Mouse (Mus musculus) MN1 (cell line): ENCODE results near the gene Ltbr.
A peak's percentile ranks its signal among the peaks of the same experiment; 100 is the strongest.

Source experiments
- DNase-seq: peaks from one replicate; pipeline ENCODE4 v3.0.0-alpha.2; 2016; ENCODE audit warnings: low spot score

Ltbr gene

DNA sequence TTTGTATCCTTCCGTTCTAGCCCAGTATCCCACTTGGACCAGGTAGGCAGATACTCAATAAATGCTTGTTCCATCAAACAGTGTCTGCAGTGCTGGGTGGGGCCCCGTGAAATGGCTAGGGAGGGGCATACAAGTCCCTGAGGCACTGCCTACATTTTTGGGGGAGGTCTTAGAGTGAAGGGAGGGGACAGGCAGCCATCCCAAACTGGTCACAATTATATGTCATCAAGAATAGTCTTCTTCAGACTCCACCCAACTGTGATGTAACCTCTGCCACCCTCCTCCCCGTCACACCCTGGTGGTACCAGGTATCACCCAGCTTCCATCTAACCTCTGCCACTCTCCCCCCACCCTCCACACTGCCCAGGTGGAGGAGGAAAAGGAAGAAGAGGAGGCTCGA is 31.2 kb upstream of the Ltbr start:
- DNase-seq = no peak

DNA sequence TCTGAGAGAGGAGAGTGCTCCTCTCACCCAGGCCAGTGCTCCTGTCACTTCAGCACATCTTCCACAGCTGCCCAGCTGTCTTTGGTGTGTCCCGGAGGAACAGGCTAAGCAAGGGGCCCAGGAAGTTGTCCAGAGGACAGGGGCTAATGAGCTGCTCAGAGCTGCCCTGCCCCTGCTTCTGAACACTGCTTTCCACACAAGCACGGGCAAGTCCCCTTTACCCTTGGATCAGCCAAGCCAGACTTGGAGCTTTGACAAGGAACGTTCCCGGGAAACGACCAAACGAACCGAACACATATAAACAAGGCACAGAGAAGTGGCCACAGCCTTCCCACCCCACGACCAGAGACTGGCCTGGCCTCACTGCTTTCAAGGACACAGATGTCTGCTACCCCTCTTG is 30.4 kb upstream of the Ltbr start:
- no peak for DNase-seq

GRCm38 (mm10) chr6:125342198-125342597 is 28.5 kb upstream of the Ltbr start:
- no peak for DNase-seq

DNA sequence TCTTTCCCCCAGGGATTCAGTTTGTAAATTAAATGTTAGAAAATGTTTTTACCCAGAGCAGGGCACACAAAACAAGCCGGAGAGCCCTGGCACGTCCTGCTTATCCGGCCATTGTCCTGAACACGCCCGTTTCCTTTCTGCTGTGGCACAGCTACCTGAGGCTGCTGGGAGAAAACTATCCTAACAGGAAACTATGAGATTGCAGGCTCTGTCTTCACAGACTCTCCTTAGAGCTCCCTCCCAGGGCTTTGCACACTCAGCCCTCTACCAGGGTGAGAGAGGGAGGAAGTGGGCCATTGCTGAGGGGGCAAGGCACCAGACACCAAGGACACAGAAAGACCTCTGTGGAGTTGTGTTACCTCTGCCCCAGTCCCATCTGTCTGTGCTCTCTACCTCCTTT is 26.6 kb upstream of the Ltbr start:
- DNase-seq = no peak

- no peak for DNase-seq
Measured at GRCm38 (mm10) chr6:125338791-125339660, 25.3 kb upstream of the Ltbr start.

- DNase-seq = no peak
Measured at GRCm38 (mm10) chr6:125334356-125334755, 20.7 kb upstream of the Ltbr start.

DNA sequence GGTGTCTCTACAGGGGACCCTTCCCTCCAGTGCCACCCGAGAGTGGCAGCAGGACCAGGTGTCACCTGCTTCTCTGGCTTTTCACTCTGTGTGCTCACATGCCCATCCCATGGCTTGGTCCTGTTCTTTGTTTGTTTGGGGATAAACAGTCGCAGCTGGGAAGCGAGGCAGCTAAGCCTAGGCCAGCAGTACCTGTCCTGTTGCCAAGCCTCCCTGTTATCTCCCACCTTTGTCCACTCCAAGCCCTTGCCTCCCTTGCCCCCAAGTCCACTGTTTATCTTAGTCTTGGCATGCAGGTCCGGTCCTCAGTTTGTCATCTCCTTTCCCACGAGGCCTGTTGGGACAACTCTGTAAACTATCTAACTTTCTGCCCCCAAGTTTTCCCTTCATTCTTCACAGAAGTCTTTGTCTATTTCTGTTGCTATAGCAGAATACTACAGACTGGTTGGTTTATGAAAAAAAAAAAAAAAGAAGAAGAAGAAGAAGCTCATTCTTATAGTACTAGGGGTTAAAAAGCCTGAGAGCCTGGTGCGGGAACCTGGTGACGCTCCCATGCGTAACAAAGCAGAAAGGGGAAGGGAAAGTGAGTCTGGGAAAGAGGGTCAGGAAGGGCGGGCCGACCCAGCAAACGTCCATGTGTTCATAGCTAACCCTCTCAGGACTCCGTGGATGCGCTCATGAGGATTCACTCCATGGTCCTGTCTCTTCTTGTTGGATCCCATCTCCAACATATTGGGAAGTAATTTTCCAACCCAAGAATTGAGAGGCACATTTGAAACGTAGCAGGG is 19.6 kb upstream of the Ltbr start:
- DNase-seq = no peak

- peak; percentile 84 for DNase-seq
Measured at GRCm38 (mm10) chr6:125330626-125331326, 17.1 kb upstream of the Ltbr start.

- DNase-seq = no peak
Measured at GRCm38 (mm10) chr6:125328243-125328642, 14.6 kb upstream of the Ltbr start.

- DNase-seq = peak; percentile 31
Measured at GRCm38 (mm10) chr6:125325337-125325736, 11.7 kb upstream of the Ltbr start.

- DNase-seq = no peak
Measured at GRCm38 (mm10) chr6:125323547-125323946, 9.9 kb upstream of the Ltbr start.

DNA sequence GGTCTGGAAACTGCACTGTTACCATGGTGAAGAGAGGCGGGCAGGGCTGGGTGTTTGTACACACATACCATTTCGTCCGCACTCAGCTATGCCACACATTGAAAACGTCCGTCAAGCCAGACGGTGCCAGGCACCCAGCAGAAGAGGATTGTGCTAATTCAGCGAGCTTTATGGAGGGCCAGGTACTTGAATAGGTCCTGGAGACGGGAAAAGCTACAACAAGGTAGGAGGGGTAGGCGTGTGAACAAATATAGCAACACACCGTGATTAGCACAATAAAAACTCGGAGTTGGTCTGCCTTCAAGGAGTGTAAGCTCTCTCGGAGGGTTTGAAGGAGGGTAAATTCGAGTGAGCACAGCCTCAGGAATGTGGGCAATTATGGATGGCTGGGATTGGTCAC is 9.1 kb upstream of the Ltbr start:
- DNase-seq = no peak

DNA sequence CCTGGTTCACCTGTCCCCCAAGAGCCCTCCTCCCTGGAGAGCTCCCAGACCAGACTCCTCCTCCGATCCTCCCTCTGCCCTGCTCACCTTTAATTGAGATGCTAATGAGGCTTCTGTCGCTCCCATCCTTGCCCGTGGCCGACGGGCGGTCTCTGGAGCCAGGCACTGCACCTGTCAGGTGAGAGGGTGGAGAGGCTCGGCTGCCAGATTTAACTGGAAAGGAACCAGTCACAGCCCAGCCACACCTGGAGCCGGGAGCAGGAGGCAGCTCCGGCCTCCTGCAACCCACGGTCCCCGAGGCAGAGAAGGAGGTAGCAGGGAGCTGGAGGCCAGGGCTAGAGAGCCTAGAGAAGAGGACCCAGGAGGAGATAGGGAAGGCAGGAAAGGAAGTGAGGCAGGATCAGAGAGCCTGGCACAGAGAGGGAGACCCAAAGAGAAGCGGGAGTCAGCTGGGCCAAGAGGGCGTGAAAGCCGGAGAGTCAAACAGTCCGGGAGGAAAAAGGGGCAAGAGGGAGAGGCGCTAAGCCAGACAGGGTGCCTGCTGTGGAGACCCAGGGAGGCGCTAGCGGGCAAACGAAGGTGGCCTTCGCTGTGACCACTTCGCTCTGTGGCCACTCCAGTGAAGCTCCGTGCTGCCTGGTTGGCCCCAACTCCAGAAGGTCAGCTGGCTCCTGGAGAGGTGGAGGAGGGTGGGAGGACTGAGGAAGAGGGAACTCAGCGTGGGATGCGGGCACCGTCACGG is 7.6 kb upstream of the Ltbr start:
- no peak for DNase-seq

GRCm38 (mm10) chr6:125320323-125320722 is 6.6 kb upstream of the Ltbr start, which contains the start of gene Scnn1a:
Gene Scnn1a (plus strand): TSS chr6:125320659.
- no peak for DNase-seq

GRCm38 (mm10) chr6:125319919-125320296 is 6.2 kb upstream of the Ltbr start:
- no peak for DNase-seq

- no peak for DNase-seq
Measured at GRCm38 (mm10) chr6:125318981-125319918, 5.6 kb upstream of the Ltbr start.

DNA sequence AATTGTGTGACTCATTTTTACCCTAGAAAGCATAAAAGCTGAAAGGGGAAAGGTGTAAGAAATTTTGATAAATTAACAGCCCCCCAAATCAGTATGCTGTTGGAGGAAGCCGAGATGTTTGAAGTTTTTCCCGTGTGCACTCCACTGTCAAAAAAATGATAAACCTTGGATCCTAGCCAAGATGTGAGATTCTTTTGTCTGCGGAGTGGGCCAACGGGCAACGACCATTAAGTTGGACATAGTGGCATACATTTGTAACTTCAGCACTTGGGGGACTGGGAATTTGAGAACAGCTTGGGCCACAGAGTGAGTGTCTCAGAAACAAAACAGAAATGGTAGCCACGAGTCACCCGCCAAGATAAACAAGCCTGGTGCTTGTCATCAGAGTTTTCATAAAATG is 3.4 kb upstream of the Ltbr start:
- no peak for DNase-seq

- DNase-seq = no peak
Measured at GRCm38 (mm10) chr6:125314746-125315145, 1.1 kb upstream of the Ltbr start.

GRCm38 (mm10) chr6:125314231-125314563 is 512 bp upstream of the Ltbr start:
- no peak for DNase-seq

- DNase-seq = peak; percentile 24
Measured at GRCm38 (mm10) chr6:125312581-125313355, 917 bp downstream of the Ltbr start.
